Mouse (Mus musculus) 3T3-L1 (cell line): ENCODE data around the gene Hs1bp3.
A peak's percentile ranks its signal among the peaks of the same experiment; 100 is the strongest.

ENCODE experiments used
- DNase-seq: peaks from one replicate; pipeline ENCODE4 v3.0.0-alpha.2; 2015; ENCODE audit warnings: low read depth, low spot score

Hs1bp3 gene

GRCm38 (mm10) chr12:8313270-8313771 is at the start of gene Hs1bp3:
Gene Hs1bp3 (plus strand): TSS chr12:8313432.
- DNase-seq = peak; percentile 88

DNA sequence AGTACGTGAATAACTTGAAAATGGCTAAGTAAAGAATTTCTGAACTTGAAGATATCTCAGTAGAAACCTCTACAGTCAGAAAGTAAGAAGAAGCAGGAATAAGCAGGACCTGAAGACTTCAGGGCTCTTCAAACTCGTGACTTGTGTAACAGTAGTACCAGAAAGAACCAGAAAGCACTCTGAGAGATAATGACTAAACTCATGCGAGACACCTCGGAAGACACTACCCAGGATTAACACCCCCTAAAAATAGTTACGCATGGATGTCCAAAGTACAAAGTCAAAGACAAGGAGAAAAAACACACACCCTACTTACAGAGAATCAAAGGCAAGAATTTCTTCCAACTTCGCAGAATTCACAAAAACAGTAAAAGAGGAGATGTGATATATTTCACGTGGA is 46.9 kb upstream of the Hs1bp3 start:
- DNase-seq = no peak

DNA sequence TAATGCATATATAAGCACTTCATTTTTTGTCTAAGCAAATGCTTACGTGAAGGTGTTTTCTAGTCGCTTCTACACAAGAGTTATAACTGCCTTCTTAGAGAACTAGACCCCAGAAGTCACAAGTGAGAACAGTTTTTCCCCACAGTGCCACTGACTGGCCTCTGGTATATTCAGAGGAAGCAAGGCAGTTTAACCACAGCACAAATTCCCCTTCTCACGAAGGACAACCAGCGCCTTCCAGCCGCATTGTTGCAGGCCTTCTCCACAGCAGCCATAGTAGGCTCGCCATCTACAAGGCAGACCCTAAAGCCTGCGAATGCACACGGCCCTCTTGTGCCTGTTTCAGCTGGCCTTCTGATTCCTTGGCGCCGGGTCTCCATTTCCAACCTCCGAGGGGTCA is 43.6 kb upstream of the Hs1bp3 start:
- no peak for DNase-seq

- DNase-seq = no peak
Observed at GRCm38 (mm10) chr12:8271405-8271804, 41.8 kb upstream of the Hs1bp3 start.

DNA sequence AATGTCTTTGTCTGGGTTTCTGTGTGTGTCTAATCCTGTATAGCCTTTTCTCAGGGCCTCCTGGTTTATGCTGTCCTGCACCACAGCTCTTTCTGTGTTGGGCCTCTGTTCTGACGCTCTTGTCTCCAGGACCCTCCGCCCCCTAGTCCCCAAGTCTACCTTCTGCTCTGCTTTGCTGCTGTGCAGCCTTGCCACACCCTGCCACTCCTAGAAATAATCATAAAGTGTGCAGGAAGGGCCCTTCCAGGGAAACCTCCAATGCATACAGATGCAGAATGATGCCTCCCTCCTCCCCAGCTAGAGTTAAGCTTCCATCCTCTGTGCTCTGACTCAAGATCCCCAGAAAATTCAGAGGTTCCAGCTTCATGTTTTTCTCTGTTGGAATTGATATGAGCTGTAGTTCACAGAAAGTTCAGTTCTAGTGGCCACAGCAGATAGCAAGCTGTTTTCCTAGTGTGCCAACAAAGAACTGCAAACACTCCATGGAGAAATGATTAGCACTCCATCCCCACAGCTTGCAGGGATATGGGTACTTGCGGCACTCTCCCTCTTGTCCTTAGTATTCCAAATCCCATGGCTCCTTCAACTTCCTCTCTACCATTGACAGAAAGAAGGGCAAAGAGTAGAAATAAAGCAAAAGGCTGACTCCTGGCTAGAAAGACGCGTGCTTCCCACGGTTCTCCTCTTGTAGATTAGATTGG is 39.6 kb upstream of the Hs1bp3 start:
- DNase-seq = no peak

DNA sequence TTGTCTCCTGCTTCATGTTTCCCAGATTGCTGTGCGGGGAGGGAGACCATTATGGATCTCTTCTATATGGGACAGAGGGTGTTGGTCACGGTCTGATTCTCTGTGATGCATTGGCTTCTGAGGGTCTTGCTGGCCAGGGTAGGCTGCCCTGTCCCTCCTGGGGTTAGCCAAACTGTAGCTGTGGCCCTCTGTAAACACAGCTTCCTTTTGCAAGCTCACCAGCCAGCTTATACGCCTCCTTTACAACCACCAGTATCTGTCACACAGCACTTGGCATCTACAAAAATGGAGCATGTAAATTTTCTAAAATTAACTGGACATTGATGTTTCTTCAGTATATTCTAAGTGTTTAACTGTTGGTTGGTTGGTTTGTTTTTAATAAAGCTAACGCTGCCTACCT is 37.8 kb upstream of the Hs1bp3 start:
- no peak for DNase-seq

- DNase-seq = no peak
Observed at GRCm38 (mm10) chr12:8281225-8282017, 31.8 kb upstream of the Hs1bp3 start.

- peak; percentile 38 for DNase-seq
Observed at GRCm38 (mm10) chr12:8287970-8288369, 25.3 kb upstream of the Hs1bp3 start.

- no peak for DNase-seq
Observed at GRCm38 (mm10) chr12:8289099-8289498, 24.1 kb upstream of the Hs1bp3 start.

GRCm38 (mm10) chr12:8289499-8289898 is 23.7 kb upstream of the Hs1bp3 start:
- DNase-seq = no peak

- DNase-seq = no peak
Observed at GRCm38 (mm10) chr12:8291157-8291853, 21.9 kb upstream of the Hs1bp3 start.

- peak; percentile 88 for DNase-seq
Observed at GRCm38 (mm10) chr12:8295307-8295913, 17.8 kb upstream of the Hs1bp3 start.

GRCm38 (mm10) chr12:8296154-8296553 is 17.1 kb upstream of the Hs1bp3 start:
- DNase-seq = no peak

DNA sequence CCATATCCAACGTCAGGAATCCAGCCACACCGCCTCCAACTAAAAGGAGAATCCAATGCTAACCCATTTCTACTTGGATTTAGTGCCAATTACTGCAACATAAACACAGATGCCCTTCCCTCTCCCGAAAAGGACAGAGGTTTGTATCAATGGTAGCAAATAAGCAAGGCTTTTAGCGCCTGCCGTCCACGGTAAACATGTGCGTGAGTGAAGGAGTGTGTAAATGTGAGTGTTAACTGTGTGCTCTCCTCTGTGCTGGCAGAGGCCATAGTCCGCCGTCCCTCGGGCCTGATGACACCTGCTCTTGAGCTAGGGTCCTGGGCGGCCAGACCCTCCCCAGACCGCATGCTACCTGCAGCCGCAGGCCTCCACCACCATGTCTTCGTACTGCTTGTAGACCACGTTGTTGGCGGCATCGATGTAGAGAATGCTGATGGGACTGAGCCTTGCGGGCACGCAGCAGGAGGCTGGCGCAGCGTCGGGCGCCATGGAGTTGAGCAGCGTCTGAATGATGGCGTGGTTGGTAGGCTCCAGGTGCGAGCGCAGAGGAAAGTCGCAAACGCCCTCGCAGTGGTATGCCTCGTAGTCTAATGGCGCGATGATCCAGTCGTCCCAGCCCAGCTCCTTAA is 15.5 kb upstream of the Hs1bp3 start:
- no peak for DNase-seq

GRCm38 (mm10) chr12:8298361-8299142 is 14.7 kb upstream of the Hs1bp3 start:
- no peak for DNase-seq

- DNase-seq = no peak
Observed at GRCm38 (mm10) chr12:8299143-8300110, 13.8 kb upstream of the Hs1bp3 start.

GRCm38 (mm10) chr12:8300111-8300480 is 13.1 kb upstream of the Hs1bp3 start:
- DNase-seq = no peak

GRCm38 (mm10) chr12:8300521-8300920 is 12.7 kb upstream of the Hs1bp3 start:
- DNase-seq = no peak

DNA sequence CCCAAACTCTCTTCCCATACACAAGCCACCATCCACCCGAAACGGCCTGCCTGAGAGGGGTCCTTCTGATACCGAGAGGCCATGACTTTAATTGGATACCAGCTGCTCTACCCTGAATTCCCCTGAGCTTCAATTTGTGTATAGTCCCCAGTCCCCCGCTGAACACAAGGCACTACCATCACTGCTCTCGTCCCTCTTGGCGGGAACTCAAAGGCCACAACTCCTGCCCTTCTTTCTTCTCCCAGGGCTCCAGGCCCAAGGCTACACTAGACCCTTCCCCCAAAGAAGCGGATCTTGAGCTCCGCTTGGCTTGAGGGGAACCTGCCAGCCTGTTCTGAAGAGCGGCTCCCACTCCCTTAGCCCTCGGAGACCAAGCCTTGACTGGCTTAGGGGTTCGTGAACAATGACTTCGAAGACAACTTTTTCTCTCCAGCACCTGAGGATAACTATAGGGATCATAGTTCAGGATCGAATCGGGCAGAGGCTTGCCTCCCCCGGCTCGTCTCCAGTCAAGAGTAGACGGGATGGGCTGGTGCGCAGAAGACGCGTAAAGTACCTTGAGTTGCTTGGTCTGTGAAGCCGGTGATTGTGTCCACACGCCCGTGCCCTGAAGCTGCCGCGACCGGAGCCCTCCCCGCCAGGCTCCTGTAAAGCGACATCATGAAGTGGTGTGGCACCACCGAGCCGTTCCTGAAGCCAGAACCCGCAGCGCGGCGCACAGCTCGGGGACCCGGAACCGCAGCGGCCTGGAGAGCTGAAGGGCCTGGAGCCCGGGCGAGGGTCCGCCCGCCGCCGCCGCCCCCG is 12.0 kb upstream of the Hs1bp3 start:
- DNase-seq = no peak
